Mouse (Mus musculus): ENCODE results near the gene Osbpl7. TPM values are rescaled to one million over a fixed set of nuclear protein-coding genes. Genes with fewer than 3 reads are reported as not detected.

Gene Osbpl7
- polyA plus RNA-seq, 1 experiment from 2014 or later = 10.2 TPM

Small RNAs within 50 kb of the gene (microRNA-seq; reads per million reads assigned to microRNA genes)
- gene Mir8103 = 1.1 reads per million

Other genes starting within 250 kb of the Osbpl7 start
- gene Nfe2l1, start 220.7 kb upstream of the Osbpl7 start, polyA plus RNA-seq (2015; fragmentation: Nextera tagmentation; extraction: Ambion mirVana) = 93.9 and 96.8 TPM in 2 replicates
- 115 and 117 TPM in 2 replicates for gene Copz2, start 200.8 kb upstream of the Osbpl7 start, polyA plus RNA-seq (2015; fragmentation: Nextera tagmentation; extraction: Ambion mirVana)
- 83.7 and 88.3 TPM in 2 replicates for gene Cdk5rap3, start 134.1 kb upstream of the Osbpl7 start, polyA plus RNA-seq (2015; fragmentation: Nextera tagmentation; extraction: Ambion mirVana)
- gene Prr15l, start 122.5 kb upstream of the Osbpl7 start, polyA plus RNA-seq (2015; fragmentation: Nextera tagmentation; extraction: Ambion mirVana) = 52.5 and 55.8 TPM in 2 replicates
- gene Pnpo, start 106.6 kb upstream of the Osbpl7 start, polyA plus RNA-seq (2015; fragmentation: Nextera tagmentation; extraction: Ambion mirVana) = 38.0 TPM in 2 replicates
- gene Sp2, start 67.7 kb upstream of the Osbpl7 start, polyA plus RNA-seq (2015; fragmentation: Nextera tagmentation; extraction: Ambion mirVana) = 21.2 and 25.1 TPM in 2 replicates
- 1.6 and 2.0 TPM in 2 replicates for gene Sp6, start 37.2 kb upstream of the Osbpl7 start, polyA plus RNA-seq (2015; fragmentation: Nextera tagmentation; extraction: Ambion mirVana)
- gene Scrn2, start 20.7 kb upstream of the Osbpl7 start, polyA plus RNA-seq (2015; fragmentation: Nextera tagmentation; extraction: Ambion mirVana) = 45.7 and 50.9 TPM in 2 replicates
- 1.3 and 1.5 TPM in 2 replicates for gene Lrrc46, start 9.2 kb upstream of the Osbpl7 start, polyA plus RNA-seq (2015; fragmentation: Nextera tagmentation; extraction: Ambion mirVana)
- 92.9 and 98.8 TPM in 2 replicates for gene Mrpl10, start 9.1 kb upstream of the Osbpl7 start, polyA plus RNA-seq (2015; fragmentation: Nextera tagmentation; extraction: Ambion mirVana)
- gene Tbx21, start 64.7 kb downstream of the Osbpl7 start, polyA plus RNA-seq (2015; fragmentation: Nextera tagmentation; extraction: Ambion mirVana) = 0.14 and 0.24 TPM in 2 replicates
- gene Tbkbp1, start 100.9 kb downstream of the Osbpl7 start, polyA plus RNA-seq (2015; fragmentation: Nextera tagmentation; extraction: Ambion mirVana) = 4.0 TPM in 2 replicates
- gene Kpnb1, start 137.3 kb downstream of the Osbpl7 start, polyA plus RNA-seq (2015; fragmentation: Nextera tagmentation; extraction: Ambion mirVana) = 51.0 and 54.6 TPM in 2 replicates
- gene Npepps, start 230.0 kb downstream of the Osbpl7 start, polyA plus RNA-seq (2015; fragmentation: Nextera tagmentation; extraction: Ambion mirVana) = 80.9 and 94.4 TPM in 2 replicates

Measured in kidney, embryonic 16.5 days (tissue).